Mouse (Mus musculus): ENCODE measurements at regions not wholly inside any gene's neighbourhood (a gene's known extent, or its start where the extent isn't known, plus 50 kb on each side); places are given as distances from the start of the nearest gene placed in this dataset.

GRCm38 (mm10) chr12:9091951-9092350 lies 62.2 kb downstream of the Ttc32 start:
- H3K4me2 ChIP-seq (ENCODE audit: low read depth, low read length) = no peak overlapping the region
- ATAC-seq = no peak
- no peaks in the 10 kb centered on the region for H3K9me3 ChIP-seq (ENCODE audit: control insufficient read depth, low read length)
- H3K4me1 ChIP-seq (ENCODE audit: control insufficient read depth, insufficient read depth, low read length) = no peaks in the 10 kb centered on the region
- no peak overlapping the region for H3K27ac ChIP-seq (ENCODE audit: low read length)
- 90% methylated on average over 6 of the region's 6 CpGs for WGBS
- H3K9ac ChIP-seq (ENCODE audit: low read depth, low read length) = no peak overlapping the region
- no peaks in the 10 kb centered on the region for H3K27me3 ChIP-seq (replicated peaks; ENCODE audit: control insufficient read depth, insufficient read depth, low read length)
- H3K36me3 ChIP-seq (ENCODE audit: control insufficient read depth, insufficient read depth, low read length) = no peaks in the 10 kb centered on the region
- no peak overlapping the region for H3K4me3 ChIP-seq (ENCODE audit: low read length)

DNA sequence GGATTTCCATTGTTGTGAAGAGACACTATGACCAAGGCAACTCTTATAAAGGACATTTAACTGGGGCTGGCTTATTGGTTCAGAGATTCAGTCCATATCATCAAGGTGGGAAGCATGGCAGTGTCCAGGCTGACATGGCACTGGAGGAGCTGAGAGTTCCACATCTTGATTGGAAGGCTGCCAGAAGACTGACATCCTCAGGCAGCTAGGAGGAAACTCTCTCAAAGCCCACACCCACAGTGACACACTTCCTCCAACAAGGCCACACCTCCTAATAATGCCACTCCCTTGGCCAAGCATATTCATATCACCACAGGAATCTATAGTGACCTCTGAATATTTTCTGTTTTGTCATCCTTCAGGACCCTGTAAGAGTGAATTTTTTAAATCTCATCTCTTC lies 65.3 kb downstream of the Ttc32 start:
- Histone ChIP-seq H3K36me3 (ENCODE audit: control insufficient read depth, insufficient read depth, low read length) (no peaks in the 10 kb centered on the region), H3K9me3 (ENCODE audit: control insufficient read depth, low read length) (no peaks in the 10 kb centered on the region), H3K27me3 (replicated peaks; ENCODE audit: control insufficient read depth, insufficient read depth, low read length) (no peaks in the 10 kb centered on the region), H3K27ac (ENCODE audit: low read length) (no peak overlapping the region), H3K9ac (ENCODE audit: low read depth, low read length) (no peak overlapping the region), H3K4me3 (ENCODE audit: low read length) (no peak overlapping the region), H3K4me1 (ENCODE audit: control insufficient read depth, insufficient read depth, low read length) (no peaks in the 10 kb centered on the region), H3K4me2 (ENCODE audit: low read depth, low read length) (no peak overlapping the region)
- ATAC-seq = no peak

DNA sequence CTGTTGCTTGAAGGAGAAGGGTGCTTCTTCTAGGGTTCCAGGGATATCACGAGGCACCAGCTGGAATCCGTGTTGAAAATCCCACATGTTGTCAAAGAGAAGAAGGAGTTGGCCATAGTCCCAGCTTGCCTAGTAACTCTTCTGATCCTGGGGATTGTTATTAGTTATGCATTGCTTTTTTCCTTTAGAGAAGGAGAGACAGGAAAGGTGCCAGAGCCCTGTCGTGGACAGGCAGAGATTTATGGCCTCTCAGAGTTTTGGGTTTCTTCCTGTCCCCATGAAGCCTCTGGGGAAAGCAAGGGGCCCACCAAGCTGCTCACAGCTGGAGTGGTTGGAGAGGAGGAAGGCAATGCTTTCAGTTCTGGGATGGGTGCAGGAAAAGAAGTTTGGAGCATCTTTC lies 76.6 kb downstream of the Ttc32 start:
- WGBS = 34% methylated on average over 3 of the region's 3 CpGs

GRCm38 (mm10) chr12:9109806-9110205 lies 80.0 kb downstream of the Ttc32 start:
- H3K4me2 ChIP-seq (ENCODE audit: low read depth, low read length) = no peak overlapping the region
- no peaks in the 10 kb centered on the region for H3K27me3 ChIP-seq (replicated peaks; ENCODE audit: control insufficient read depth, insufficient read depth, low read length)
- H3K4me1 ChIP-seq (ENCODE audit: control insufficient read depth, insufficient read depth, low read length) = no peaks in the 10 kb centered on the region
- no peaks in the 10 kb centered on the region for H3K9me3 ChIP-seq (ENCODE audit: control insufficient read depth, low read length)
- no peaks in the 10 kb centered on the region for H3K36me3 ChIP-seq (ENCODE audit: control insufficient read depth, insufficient read depth, low read length)
- H3K4me3 ChIP-seq (ENCODE audit: low read length) = no peak overlapping the region
- WGBS = 59% methylated on average over 7 of the region's 7 CpGs
- no peak for ATAC-seq
- no peak overlapping the region for H3K9ac ChIP-seq (ENCODE audit: low read depth, low read length)
- no peak overlapping the region for H3K27ac ChIP-seq (ENCODE audit: low read length)

More for the DNA sequence above, 76.6 kb downstream of the Ttc32 start:
- no peaks in the 10 kb centered on the region for H3K36me3 ChIP-seq (ENCODE audit: control insufficient read depth, insufficient read depth, low read length)
- ATAC-seq = 0 out of 2 replicates have a peak, but pooled peaks have one; percentile 26
- H3K9ac ChIP-seq (ENCODE audit: low read depth, low read length) = no peak overlapping the region
- no peaks in the 10 kb centered on the region for H3K4me1 ChIP-seq (ENCODE audit: control insufficient read depth, insufficient read depth, low read length)
- H3K9me3 ChIP-seq (ENCODE audit: control insufficient read depth, low read length) = no peaks in the 10 kb centered on the region
- no peak overlapping the region for H3K4me3 ChIP-seq (ENCODE audit: low read length)
- H3K27ac ChIP-seq (ENCODE audit: low read length) = no peak overlapping the region
- no peaks in the 10 kb centered on the region for H3K27me3 ChIP-seq (replicated peaks; ENCODE audit: control insufficient read depth, insufficient read depth, low read length)
- H3K4me2 ChIP-seq (ENCODE audit: low read depth, low read length) = no peak overlapping the region

- H3K36me3 ChIP-seq (ENCODE audit: control insufficient read depth, insufficient read depth, low read length) = no peaks in the 10 kb centered on the region
- no peaks in the 10 kb centered on the region for H3K9me3 ChIP-seq (ENCODE audit: control insufficient read depth, low read length)
- H3K4me1 ChIP-seq (ENCODE audit: control insufficient read depth, insufficient read depth, low read length) = no peaks in the 10 kb centered on the region
- H3K4me2 ChIP-seq (ENCODE audit: low read depth, low read length) = no peak overlapping the region
- H3K4me3 ChIP-seq (ENCODE audit: low read length) = no peak overlapping the region
- no peak overlapping the region for H3K9ac ChIP-seq (ENCODE audit: low read depth, low read length)
- no peak for ATAC-seq
- WGBS = 70% methylated on average over 3 of the region's 3 CpGs
- H3K27me3 ChIP-seq (replicated peaks; ENCODE audit: control insufficient read depth, insufficient read depth, low read length) = no peaks in the 10 kb centered on the region
- no peak overlapping the region for H3K27ac ChIP-seq (ENCODE audit: low read length)
Measured at GRCm38 (mm10) chr12:9112161-9112674, 82.4 kb downstream of the Ttc32 start.

DNA sequence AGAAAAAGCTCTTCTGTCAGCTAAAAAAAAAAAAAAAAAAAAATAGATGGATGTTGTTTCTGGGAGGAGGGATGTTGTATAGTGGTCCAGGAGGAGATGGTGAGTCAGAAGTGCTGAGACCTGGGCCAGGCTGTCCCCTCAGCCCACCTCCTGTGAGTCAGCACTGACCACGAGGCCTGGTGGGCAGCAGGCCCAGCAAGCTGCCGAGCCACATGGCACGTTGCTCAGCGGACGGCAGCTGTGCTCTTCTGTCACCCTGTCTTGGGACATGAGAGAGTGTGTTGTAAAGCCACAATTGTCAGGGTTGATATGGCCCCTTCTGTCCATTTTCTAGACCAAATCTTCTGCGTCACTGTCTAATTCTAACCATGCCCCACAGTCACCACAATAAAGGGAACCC lies 83.9 kb downstream of the Ttc32 start:
- Histone ChIP-seq H3K27me3 (replicated peaks; ENCODE audit: control insufficient read depth, insufficient read depth, low read length) (no peaks in the 10 kb centered on the region), H3K27ac (ENCODE audit: low read length) (no peak overlapping the region), H3K36me3 (ENCODE audit: control insufficient read depth, insufficient read depth, low read length) (no peaks in the 10 kb centered on the region), H3K9me3 (ENCODE audit: control insufficient read depth, low read length) (no peaks in the 10 kb centered on the region), H3K4me1 (ENCODE audit: control insufficient read depth, insufficient read depth, low read length) (no peaks in the 10 kb centered on the region), H3K9ac (ENCODE audit: low read depth, low read length) (no peak overlapping the region), H3K4me2 (ENCODE audit: low read depth, low read length) (no peak overlapping the region), H3K4me3 (ENCODE audit: low read length) (no peak overlapping the region)
- WGBS = 75% methylated on average over 6 of the region's 6 CpGs
- ATAC-seq = no peak

GRCm38 (mm10) chr12:9114061-9114460 lies 84.3 kb downstream of the Ttc32 start:
- WGBS = 89% methylated on average over 1 of the region's 1 CpGs
- Histone ChIP-seq H3K36me3 (ENCODE audit: control insufficient read depth, insufficient read depth, low read length) (no peaks in the 10 kb centered on the region), H3K4me3 (ENCODE audit: low read length) (no peak overlapping the region), H3K9ac (ENCODE audit: low read depth, low read length) (no peak overlapping the region), H3K27me3 (replicated peaks; ENCODE audit: control insufficient read depth, insufficient read depth, low read length) (no peaks in the 10 kb centered on the region), H3K27ac (ENCODE audit: low read length) (no peak overlapping the region), H3K9me3 (ENCODE audit: control insufficient read depth, low read length) (no peaks in the 10 kb centered on the region), H3K4me2 (ENCODE audit: low read depth, low read length) (no peak overlapping the region), H3K4me1 (ENCODE audit: control insufficient read depth, insufficient read depth, low read length) (no peaks in the 10 kb centered on the region)
- no peak for ATAC-seq

- H3K4me3 ChIP-seq (ENCODE audit: low read length) = no peak overlapping the region
- ATAC-seq = no peak
- H3K27me3 ChIP-seq (replicated peaks; ENCODE audit: control insufficient read depth, insufficient read depth, low read length) = no peaks in the 10 kb centered on the region
- H3K4me2 ChIP-seq (ENCODE audit: low read depth, low read length) = no peak overlapping the region
- H3K36me3 ChIP-seq (ENCODE audit: control insufficient read depth, insufficient read depth, low read length) = no peaks in the 10 kb centered on the region
- 63% methylated on average over 2 of the region's 2 CpGs for WGBS
- H3K9ac ChIP-seq (ENCODE audit: low read depth, low read length) = no peak overlapping the region
- H3K4me1 ChIP-seq (ENCODE audit: control insufficient read depth, insufficient read depth, low read length) = no peaks in the 10 kb centered on the region
- no peaks in the 10 kb centered on the region for H3K9me3 ChIP-seq (ENCODE audit: control insufficient read depth, low read length)
- H3K27ac ChIP-seq (ENCODE audit: low read length) = no peak overlapping the region
Measured at GRCm38 (mm10) chr12:9118576-9118975, 88.8 kb downstream of the Ttc32 start.

- Histone ChIP-seq H3K4me2 (ENCODE audit: low read depth, low read length) (no peak overlapping the region), H3K4me3 (ENCODE audit: low read length) (no peak overlapping the region), H3K9ac (ENCODE audit: low read depth, low read length) (no peak overlapping the region), H3K4me1 (ENCODE audit: control insufficient read depth, insufficient read depth, low read length) (no peaks in the 10 kb centered on the region), H3K9me3 (ENCODE audit: control insufficient read depth, low read length) (no peaks in the 10 kb centered on the region), H3K27me3 (replicated peaks; ENCODE audit: control insufficient read depth, insufficient read depth, low read length) (no peaks in the 10 kb centered on the region), H3K27ac (ENCODE audit: low read length) (no peak overlapping the region), H3K36me3 (ENCODE audit: control insufficient read depth, insufficient read depth, low read length) (no peaks in the 10 kb centered on the region)
- ATAC-seq = no peak
- 81% methylated on average over 10 of the region's 10 CpGs for WGBS
Measured at GRCm38 (mm10) chr12:9127931-9128550, 98.2 kb downstream of the Ttc32 start.

Data from intestine, embryonic 16.5 days (tissue).